In genomic region chr12:37773681-37774357, GRCm38 (mm10) we compare ENCODE assay signal across 7 mouse cellular contexts. TPM values are rescaled to one million over a fixed set of nuclear protein-coding genes. Genes with fewer than 3 reads are reported as not detected.
A peak's percentile ranks its signal among the peaks of the same experiment; 100 is the strongest.
DNase-seq lines count a peak whose midpoint lies in the region; ATAC-seq and TF ChIP-seq lines count a peak whose summit lies in the region.

No protein-coding gene starts in this region.

- H3K4me1 ChIP-seq in MEL (ENCODE audit: control insufficient read depth in 1 of 2, insufficient read depth in 2 of 2, low read length in 2 of 2), result no peaks in the 10 kb centered on the region
- peaks cover 15% of the 10 kb centered on the region for H3K4me1 ChIP-seq in forebrain, embryonic 10.5 days
- H3K4me1 ChIP-seq in hindbrain, embryonic 14.5 days (replicated peaks; ENCODE audit: control insufficient read depth, insufficient read depth, low read length), result peaks cover 5% of the 10 kb centered on the region
- no peaks in the 10 kb centered on the region for H3K4me1 ChIP-seq in neural tube, embryonic 12.5 days

- DNase-seq in MEL (ENCODE audit: low read depth, low spot score), result peak; percentile 44
- DNase-seq in adrenal gland, postnatal 25 days, result peak; percentile 10
- peak; percentile 36 for DNase-seq in forebrain, embryonic 10.5 days (ENCODE audit: extremely low spot score, low spot score)
- peak; percentile 85 for DNase-seq in hindbrain, embryonic 14.5 days (ENCODE audit: low spot score)
- DNase-seq in left cerebral cortex, postnatal 10 days (ENCODE audit: extremely low spot score in 1 of 2, low spot score in 2 of 2), result peak; percentile 44 to 49
- DNase-seq in thymus, adult 18-20 months, result no peak

- no peaks in the 10 kb centered on the region for H3K9me3 ChIP-seq in MEL (replicated peaks; ENCODE audit: insufficient read depth, low read length)
- H3K9me3 ChIP-seq in forebrain, embryonic 10.5 days, result no peaks in the 10 kb centered on the region
- no peaks in the 10 kb centered on the region for H3K9me3 ChIP-seq in hindbrain, embryonic 14.5 days (ENCODE audit: control insufficient read depth, low read length)
- no peaks in the 10 kb centered on the region for H3K9me3 ChIP-seq in neural tube, embryonic 12.5 days

- H3K9ac ChIP-seq in MEL (ENCODE audit: control insufficient read depth, low read depth, low read length, poor library complexity, severe bottlenecking), result no peak overlapping the region
- H3K9ac ChIP-seq in hindbrain, embryonic 14.5 days, result peak overlapping the region; percentile 26; the same call in 1 of the 2 replicates
- no peak overlapping the region for H3K9ac ChIP-seq in neural tube, embryonic 12.5 days

- no peaks in the 10 kb centered on the region for H3K27me3 ChIP-seq in MEL (ENCODE audit: control insufficient read depth in 1 of 2, insufficient read depth in 2 of 2, low read length in 2 of 2)
- H3K27me3 ChIP-seq in forebrain, embryonic 10.5 days (ENCODE audit: poor library complexity, severe bottlenecking), result no peaks in the 10 kb centered on the region
- no peaks in the 10 kb centered on the region for H3K27me3 ChIP-seq in hindbrain, embryonic 14.5 days (ENCODE audit: control insufficient read depth, insufficient read depth, low read length)
- H3K27me3 ChIP-seq in neural tube, embryonic 12.5 days (replicated peaks), result no peaks in the 10 kb centered on the region

- H3K36me3 ChIP-seq in MEL (ENCODE audit: control insufficient read depth in 1 of 2, insufficient read depth in 2 of 2, low read length in 2 of 2), result no peaks in the 10 kb centered on the region
- no peaks in the 10 kb centered on the region for H3K36me3 ChIP-seq in forebrain, embryonic 10.5 days (replicated peaks)
- H3K36me3 ChIP-seq in hindbrain, embryonic 14.5 days (replicated peaks; ENCODE audit: control insufficient read depth, insufficient read depth), result no peaks in the 10 kb centered on the region
- H3K36me3 ChIP-seq in neural tube, embryonic 12.5 days, result no peaks in the 10 kb centered on the region

- TF ChIP-seq EP300 in MEL (IDR thresholded peaks at IDR 0.05; ENCODE audit: low read depth in 1 of 2, low read length in 2 of 2), result no peak

- H3K79me2 ChIP-seq in MEL (ENCODE audit: control insufficient read depth, insufficient read depth, low read length, poor library complexity), result no peaks in the 10 kb centered on the region

- 6% methylated on average over 8 of the region's 8 CpGs for WGBS in forebrain, embryonic 10.5 days
- 8% methylated on average over 8 of the region's 8 CpGs for WGBS in hindbrain, embryonic 14.5 days
- 5% methylated on average over 8 of the region's 8 CpGs for WGBS in neural tube, embryonic 12.5 days

- H3K4me3 ChIP-seq in MEL (ENCODE audit: control insufficient read depth in 1 of 2, insufficient read depth in 1 of 2, low read depth in 2 of 2, low read length in 2 of 2), result no peak overlapping the region
- peak overlapping the region; percentile 37 for H3K4me3 ChIP-seq in forebrain, embryonic 10.5 days
- H3K4me3 ChIP-seq in hindbrain, embryonic 14.5 days (replicated peaks; ENCODE audit: low read length), result peak overlapping the region; percentile 20
- no peak overlapping the region for H3K4me3 ChIP-seq in neural tube, embryonic 12.5 days

- intact Hi-C loops in left cerebral cortex, postnatal 10 days (cut with DNase I), result loop anchor here (10.0 kb wide), 1 partner anchor 341 kb away; no protein-coding TSS in a partner anchor

- ATAC-seq in hindbrain, embryonic 14.5 days (ENCODE audit: low FRiP score), result peak; percentile 93
- ATAC-seq in neural tube, embryonic 12.5 days (ENCODE audit: low FRiP score, low read depth), result peak; percentile 96

- peak; percentile 11 to 47 (median 30); a peak in 4 of 6 replicates for TF ChIP-seq CTCF in MEL (IDR thresholded peaks at IDR 0.05 in 2 of 3, conservative IDR thresholded peaks at IDR 0.05 in 1 of 3; ENCODE audit: control insufficient read depth in 1 of 3, insufficient read depth in 1 of 3, low read depth in 2 of 3, low read length in 3 of 3, poor library complexity in 1 of 3, severe bottlenecking in 1 of 3)

- peak; percentile 45 for TF ChIP-seq RAD21 in MEL (IDR thresholded peaks at IDR 0.05; ENCODE audit: low read depth, low read length)

- no peak for TF ChIP-seq POLR2A in MEL (IDR thresholded peaks at IDR 0.05; ENCODE audit: control insufficient read depth in 1 of 2, insufficient read depth in 1 of 2, low read depth in 1 of 2, low read length in 2 of 2, poor library complexity in 1 of 2)

- peak overlapping the region; percentile 47 for H3K4me2 ChIP-seq in hindbrain, embryonic 14.5 days (replicated peaks)
- H3K4me2 ChIP-seq in neural tube, embryonic 12.5 days (replicated peaks), result peak overlapping the region; percentile 50

- no peak overlapping the region for H3K27ac ChIP-seq in MEL (ENCODE audit: control insufficient read depth, low read depth, low read length)
- H3K27ac ChIP-seq in forebrain, embryonic 10.5 days, result peak overlapping the region; percentile 79
- H3K27ac ChIP-seq in hindbrain, embryonic 14.5 days, result peak overlapping the region; percentile 70
- no peak overlapping the region for H3K27ac ChIP-seq in neural tube, embryonic 12.5 days

TF ChIP-seq in MEL, 35 proteins besides CTCF, POLR2A, EP300 and RAD21:
- no peak for TF ChIP-seq MYC (IDR thresholded peaks at IDR 0.05; ENCODE audit: low read depth, low read length)
- TF ChIP-seq SMC3 (IDR thresholded peaks at IDR 0.05; ENCODE audit: low read depth, low read length), result peak; percentile 60
- TF ChIP-seq ZC3H11A (IDR thresholded peaks at IDR 0.05; ENCODE audit: low read depth, low read length), result peak; percentile 20; the same call in 1 of the 2 replicates
- TF ChIP-seq NELFE (IDR thresholded peaks at IDR 0.05; ENCODE audit: low read depth, low read length), result no peak
TF ChIP-seq in MEL: peak in this region for 2.

RNA-seq across cellular contexts. Expression of gene Dgkb, which starts 43.7 kb away (rescaled TPM):
- total RNA-seq in MEL (2012; rRNA removed), result not detected in 2 replicates
- not detected for polyA plus RNA-seq in MEL (2012; ENCODE audit: insufficient read depth in 1 of 2, insufficient read length in 2 of 2, low read depth in 1 of 2, low replicate concordance in 2 of 2, missing spikeins in 1 of 2)
- total RNA-seq in adrenal gland, postnatal 25 days (2021), result 3.8 and 6.0 TPM in 2 replicates
- polyA plus RNA-seq in forebrain, embryonic 10.5 days (2016; fragmentation: Nextera tagmentation; extraction: Ambion mirVana), result 0.55 and 0.71 TPM in 2 replicates
- 6.7 and 7.5 TPM in 2 replicates for polyA plus RNA-seq in hindbrain, embryonic 14.5 days (2014; fragmentation: Nextera tagmentation; extraction: Ambion mirVana)
- total RNA-seq in left cerebral cortex, postnatal 10 days (2021), result 10 to 100 TPM; 52.7 to 58.3 TPM
- polyA plus RNA-seq in neural tube, embryonic 12.5 days (2016; fragmentation: Nextera tagmentation; extraction: Ambion mirVana), result 2.0 and 2.5 TPM in 2 replicates

Comparison
In these comparisons a context has a peak if more than half of its experiments do, and no peak if none do; other contexts are left out.
1. DNase-seq: peak in MEL (single experiment), adrenal gland, postnatal 25 days (single experiment), forebrain, embryonic 10.5 days (single experiment), hindbrain, embryonic 14.5 days (single experiment) and left cerebral cortex, postnatal 10 days (2 of 2); none in thymus, adult 18-20 months (0 of 2).
2. H3K27ac ChIP-seq: peak in forebrain, embryonic 10.5 days (single experiment) and hindbrain, embryonic 14.5 days (single experiment); none in MEL (single experiment) and neural tube, embryonic 12.5 days (single experiment).
3. H3K4me3 ChIP-seq: peak in forebrain, embryonic 10.5 days (single experiment) and hindbrain, embryonic 14.5 days (single experiment); none in MEL (0 of 2) and neural tube, embryonic 12.5 days (single experiment).